In the genomic region with DNA sequence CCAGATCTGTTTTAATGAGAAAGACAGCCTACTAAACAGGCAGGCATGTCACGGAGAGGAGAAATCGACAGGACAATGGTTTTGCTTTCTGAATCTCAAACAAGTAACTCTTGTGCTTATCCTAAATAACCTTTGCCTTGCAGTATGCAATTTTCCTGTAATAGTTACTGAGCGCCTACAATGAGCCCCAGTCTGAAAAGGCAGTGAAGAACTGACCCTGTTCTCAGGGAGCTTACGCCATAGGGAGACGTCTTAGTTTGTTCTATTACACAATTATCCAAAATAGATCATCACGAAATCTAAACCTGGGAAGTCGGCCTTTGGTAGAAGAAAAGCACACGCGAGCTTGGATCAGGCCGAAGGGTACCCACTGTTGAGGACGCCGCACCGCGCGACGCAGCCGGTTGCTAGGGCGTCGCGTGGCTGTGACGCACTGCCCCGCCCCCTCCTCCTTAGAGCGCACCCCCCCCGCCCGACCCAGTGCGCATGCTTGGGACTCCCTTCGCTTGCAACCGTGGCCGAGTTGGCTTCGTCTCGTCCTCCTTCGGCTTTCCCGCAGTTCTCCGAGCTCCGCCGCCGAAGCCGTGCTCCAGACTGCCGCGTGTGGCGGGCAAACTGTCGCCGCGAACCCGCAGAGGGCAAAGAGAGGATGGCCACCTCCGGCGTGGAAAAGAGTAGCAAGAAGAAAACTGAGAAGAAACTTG, we compare ENCODE assay signal across 8 mouse cellular contexts. TPM values are rescaled to one million over a fixed set of nuclear protein-coding genes. Genes with fewer than 3 reads are reported as not detected.
DNase-seq lines count a peak whose midpoint lies in the region; ATAC-seq and TF ChIP-seq lines count a peak whose summit lies in the region.

A gene (plus strand): TSS at position 500 of the 704 bp plus-strand sequence.

- peak within 1 kb of the TSS; percentile 70 for H3K4me2 ChIP-seq in embryonic facial prominence, embryonic 15.5 days (replicated peaks)
- peak within 1 kb of the TSS; percentile 81 for H3K4me2 ChIP-seq in kidney, embryonic 14.5 days (replicated peaks; ENCODE audit: low read depth, low read length)
- H3K4me2 ChIP-seq in myocyte (ENCODE audit: low read depth) = peak within 1 kb of the TSS; percentile 85

- H3K36me3 ChIP-seq in embryonic facial prominence, embryonic 15.5 days = no peaks in the 10 kb centered on the region
- no peaks in the 10 kb centered on the region for H3K36me3 ChIP-seq in kidney, embryonic 14.5 days (ENCODE audit: control insufficient read depth, insufficient read depth, low read length)
- H3K36me3 ChIP-seq in liver, adult 2 months (ENCODE audit: control insufficient read depth, insufficient read depth, low read length) = no peaks in the 10 kb centered on the region
- no peaks in the 10 kb centered on the region for H3K36me3 ChIP-seq in myocyte (ENCODE audit: control insufficient read depth, insufficient read depth)
- no peaks in the 10 kb centered on the region for H3K36me3 ChIP-seq in splenic B cell, adult 2 months (ENCODE audit: control insufficient read depth, insufficient read depth, low read length, poor library complexity, severe bottlenecking)

- 3% methylated on average over 47 of the region's 47 CpGs for WGBS in bone marrow, adult 2 months
- WGBS in embryonic facial prominence, embryonic 15.5 days = 1% methylated on average over 44 of the region's 47 CpGs
- 1% methylated on average over 47 of the region's 47 CpGs for WGBS in kidney, embryonic 14.5 days
- 2% methylated on average over 47 of the region's 47 CpGs for WGBS in liver, adult 2 months

- no peak for TF ChIP-seq CTCF in bone marrow, adult 2 months (IDR thresholded peaks at IDR 0.05; ENCODE audit: control insufficient read depth, insufficient read depth, low read length)
- no peak for TF ChIP-seq CTCF in liver, adult 2 months (IDR thresholded peaks at IDR 0.05; ENCODE audit: low read depth, low read length)

- peak within 1 kb of the TSS; percentile 87 for H3ac ChIP-seq in myocyte (ENCODE audit: control insufficient read depth, insufficient read length)

- peak within 1 kb of the TSS; percentile 99 for H3K4me3 ChIP-seq in bone marrow, adult 2 months (replicated peaks; ENCODE audit: control insufficient read depth, low read depth, low read length)
- H3K4me3 ChIP-seq in embryonic facial prominence, embryonic 15.5 days (replicated peaks) = peak within 1 kb of the TSS; percentile 79
- H3K4me3 ChIP-seq in kidney, embryonic 14.5 days (ENCODE audit: low read length) = peak within 1 kb of the TSS; percentile 80
- peak within 1 kb of the TSS; percentile 71 for H3K4me3 ChIP-seq in liver, adult 2 months (ENCODE audit: insufficient read depth, low read depth, low read length)
- H3K4me3 ChIP-seq in myocyte = peak within 1 kb of the TSS; percentile 57

- no peaks in the 10 kb centered on the region for H3K4me1 ChIP-seq in bone marrow, adult 2 months (ENCODE audit: control insufficient read depth, insufficient read depth, low read length)
- no peaks in the 10 kb centered on the region for H3K4me1 ChIP-seq in embryonic facial prominence, embryonic 15.5 days
- no peaks in the 10 kb centered on the region for H3K4me1 ChIP-seq in kidney, embryonic 14.5 days (ENCODE audit: control insufficient read depth, insufficient read depth, low read length)
- H3K4me1 ChIP-seq in liver, adult 2 months (ENCODE audit: control insufficient read depth, insufficient read depth, low read length) = peaks cover 10% of the 10 kb centered on the region; the same call in 1 of the 2 replicates

- peaks cover 10% of the 10 kb centered on the region; the same call in 1 of the 2 replicates for H3K79me2 ChIP-seq in liver, adult 2 months (ENCODE audit: control insufficient read depth, insufficient read depth, low read length)
- H3K79me2 ChIP-seq in myocyte (ENCODE audit: control insufficient read depth, insufficient read depth) = no peaks in the 10 kb centered on the region

- TF ChIP-seq POLR2A in bone marrow, adult 2 months (IDR thresholded peaks at IDR 0.05; ENCODE audit: borderline replicate concordance, control insufficient read depth, low read depth, low read length) = peak; percentile 76; the same call in 1 of the 2 replicates
- peak; percentile 59 for TF ChIP-seq POLR2A in liver, adult 2 months (IDR thresholded peaks at IDR 0.05; ENCODE audit: extremely low read depth, insufficient read depth, low read length)
- no peak for TF ChIP-seq POLR2A in myocyte (IDR thresholded peaks at IDR 0.05; ENCODE audit: insufficient read length, low read depth)

- H3K27me3 ChIP-seq in embryonic facial prominence, embryonic 15.5 days = no peaks in the 10 kb centered on the region
- no peaks in the 10 kb centered on the region for H3K27me3 ChIP-seq in kidney, embryonic 14.5 days (ENCODE audit: control insufficient read depth, insufficient read depth, low read length)
- H3K27me3 ChIP-seq in liver, adult 2 months (ENCODE audit: control insufficient read depth, insufficient read depth, low read length) = no peaks in the 10 kb centered on the region
- peaks cover 11% of the 10 kb centered on the region for H3K27me3 ChIP-seq in myocyte (ENCODE audit: control insufficient read depth, insufficient read depth, insufficient read length)
- no peaks in the 10 kb centered on the region for H3K27me3 ChIP-seq in splenic B cell, adult 2 months (ENCODE audit: control insufficient read depth, insufficient read depth, low read length, poor library complexity, severe bottlenecking)

- peak within 1 kb of the TSS; percentile 98 for H3K27ac ChIP-seq in bone marrow, adult 2 months (ENCODE audit: control insufficient read depth, insufficient read depth, low read depth, low read length, poor library complexity)
- peak within 1 kb of the TSS; percentile 95 for H3K27ac ChIP-seq in embryonic facial prominence, embryonic 15.5 days (replicated peaks)
- H3K27ac ChIP-seq in kidney, embryonic 14.5 days (ENCODE audit: low read depth, low read length) = peak within 1 kb of the TSS; percentile 80
- H3K27ac ChIP-seq in liver, adult 2 months (replicated peaks; ENCODE audit: insufficient read depth, low read depth, low read length) = peak within 1 kb of the TSS; percentile 41; the same call in 1 of the 2 replicates

- peak; percentile 85 for DNase-seq in A20 (ENCODE audit: low read depth, low spot score)
- DNase-seq in heart, adult 9 months (ENCODE audit: low spot score in 2 of 2) = peak; percentile 82 to 83
- DNase-seq in liver, adult 2 months (ENCODE audit: extremely low read depth, low read depth, low spot score) = peak; percentile 72
- peak; percentile 91 for DNase-seq in splenic B cell, adult 2 months (ENCODE audit: low read depth, low spot score)

- H3K9me3 ChIP-seq in embryonic facial prominence, embryonic 15.5 days (replicated peaks) = no peaks in the 10 kb centered on the region
- H3K9me3 ChIP-seq in kidney, embryonic 14.5 days (ENCODE audit: control insufficient read depth, low read length) = no peaks in the 10 kb centered on the region

- H3K9ac ChIP-seq in embryonic facial prominence, embryonic 15.5 days = peak within 1 kb of the TSS; percentile 64
- peak within 1 kb of the TSS; percentile 81 for H3K9ac ChIP-seq in kidney, embryonic 14.5 days (ENCODE audit: low read depth, low read length)
- H3K9ac ChIP-seq in liver, adult 2 months (ENCODE audit: low read depth, low read length) = peak within 1 kb of the TSS; percentile 74

- ATAC-seq in embryonic facial prominence, embryonic 15.5 days (ENCODE audit: insufficient number of reproducible peaks, low FRiP score, low TSS enrichment, low read depth) = peak; percentile 98
- ATAC-seq in kidney, embryonic 14.5 days (ENCODE audit: low FRiP score, low TSS enrichment) = peak; percentile 97

TF ChIP-seq in myocyte, 11 proteins besides CTCF, POLR2A, EP300 and RAD21:
- TF ChIP-seq REST (IDR thresholded peaks at IDR 0.05; ENCODE audit: insufficient read depth, insufficient read length) (no peak), MYOD1 (IDR thresholded peaks at IDR 0.05; ENCODE audit: control insufficient read depth in 1 of 3, insufficient read length in 2 of 3, low read depth in 2 of 3) (no peak), E2F4 (IDR thresholded peaks at IDR 0.05; ENCODE audit: insufficient read depth) (no peak), MYOG (IDR thresholded peaks at IDR 0.05; ENCODE audit: control insufficient read depth in 1 of 3, insufficient read depth in 1 of 3, insufficient read length in 2 of 3, low read depth in 2 of 3) (peak in 1 of 3 experiments; percentile 22), POLR2AphosphoS2 (IDR thresholded peaks at IDR 0.05; ENCODE audit: insufficient read length, low read depth) (peak; percentile 93)

RNA-seq across cellular contexts. Expression of the gene that starts here (rescaled TPM):
- polyA plus RNA-seq in bone marrow, adult 2 months (2011; ENCODE audit: insufficient read depth, insufficient read length, low replicate concordance, missing spikeins) = 6.7 and 10.6 TPM in 2 replicates
- 53.5 and 56.5 TPM in 2 replicates for polyA plus RNA-seq in embryonic facial prominence, embryonic 15.5 days (2015; fragmentation: Nextera tagmentation; extraction: Ambion mirVana)
- polyA plus RNA-seq in kidney, embryonic 14.5 days (2014; fragmentation: Nextera tagmentation; extraction: Ambion mirVana) = 30.3 and 46.4 TPM in 2 replicates
- 13.8 and 16.0 TPM in 2 replicates for total RNA-seq in liver, adult 2 months (2014; rRNA removed)
- 1.5 TPM in 2 replicates for polyA plus RNA-seq in liver, adult 2 months (2012; rRNA removed)
- 6.8 TPM for polyA plus RNA-seq in myocyte (2012; fragmentation: generic; extraction: Trizol)

Comparison
In these comparisons a context has a peak if more than half of its experiments do, and no peak if none do; other contexts are left out.
1. Peak in every context shown above with its lines: DNase-seq, ATAC-seq, H3K4me3 ChIP-seq and H3K27ac ChIP-seq.
2. H3K27ac ChIP-seq: peak in every context shown above with its lines; median percentile 98 in bone marrow, adult 2 months; 95 in embryonic facial prominence, embryonic 15.5 days; 80 in kidney, embryonic 14.5 days; 41 in liver, adult 2 months.